Mouse (Mus musculus) A20 (cell line): ENCODE measurements around the gene Inf2.

ENCODE experiments used
- DNase-seq: peaks from one replicate; pipeline ENCODE4 v3.0.0-alpha.2; 2011; ENCODE audit warnings: low read depth, low spot score

Inf2 gene

DNA sequence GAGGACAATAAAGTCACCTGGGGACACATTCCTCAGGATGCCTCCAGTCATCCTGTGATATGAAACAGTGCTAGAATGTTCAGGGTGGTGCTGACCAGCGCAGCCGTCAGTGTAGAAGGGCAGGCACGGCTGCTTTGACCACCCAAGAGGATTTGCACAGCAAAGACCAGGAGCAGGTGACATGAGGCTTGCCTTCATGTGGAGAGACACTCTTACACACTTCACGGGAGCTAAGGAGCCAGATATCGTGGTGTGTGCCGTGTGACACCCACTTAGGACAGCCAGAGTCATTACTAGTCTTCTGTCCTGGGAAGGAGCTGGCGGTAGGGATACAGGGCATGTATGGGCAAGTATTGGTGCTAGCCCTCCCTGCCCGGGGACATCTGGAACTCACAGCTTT, 18.4 kb upstream of the Inf2 start:
- DNase-seq: no peak

DNA sequence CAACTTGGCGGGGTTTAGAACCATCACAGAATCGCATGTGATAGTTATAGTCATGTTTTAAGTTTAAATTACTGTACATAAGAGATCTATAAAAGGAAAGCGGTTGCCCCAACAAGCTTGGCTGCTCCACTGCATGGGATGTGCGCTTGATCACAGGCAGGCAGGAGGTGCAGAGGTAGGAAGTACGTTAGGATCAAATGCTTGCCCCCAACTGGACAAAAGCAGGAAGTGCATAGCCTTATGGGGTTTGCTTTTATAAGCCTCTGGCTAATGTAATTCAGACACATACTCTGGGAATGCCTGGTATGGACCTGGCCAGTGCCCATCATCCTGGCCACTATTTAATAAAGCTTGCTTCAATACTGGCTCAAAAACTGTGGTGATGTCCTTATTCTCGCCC, 17.5 kb upstream of the Inf2 start:
- no peak for DNase-seq

DNA sequence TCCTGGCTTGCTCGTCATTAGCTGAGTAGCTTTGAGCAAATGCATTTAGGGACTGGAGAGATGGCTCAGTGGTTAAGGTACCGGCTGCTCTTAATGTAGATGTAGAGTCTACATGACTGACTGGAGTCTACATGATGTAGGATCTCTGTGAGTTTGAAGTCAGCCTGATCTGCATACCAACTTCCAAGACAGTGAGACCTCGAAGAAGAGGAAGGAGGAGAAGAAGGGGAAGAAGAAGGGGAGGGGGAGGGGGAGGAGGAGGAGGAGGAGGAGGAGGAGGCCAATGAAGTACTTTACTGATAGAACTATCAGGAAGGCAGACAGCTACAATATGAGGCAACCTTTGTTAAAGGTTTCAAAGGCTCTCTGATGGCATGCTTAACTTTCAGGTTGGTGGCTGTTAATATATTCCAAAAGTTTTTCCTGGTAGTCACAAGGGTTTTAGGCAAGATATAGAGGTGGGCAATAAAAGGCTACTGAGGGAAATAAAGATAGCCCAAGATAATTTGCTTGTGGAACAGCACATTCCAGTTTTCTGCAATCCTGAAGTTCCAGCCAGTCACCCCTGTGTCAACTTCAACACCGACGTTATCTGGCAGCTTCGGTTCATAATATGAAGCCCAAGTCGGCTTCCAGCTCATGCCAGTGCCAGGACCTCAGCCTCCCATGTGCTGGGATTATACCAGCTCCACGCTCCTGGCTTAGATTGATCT, 13.2 kb upstream of the Inf2 start:
- DNase-seq: no peak

DNA sequence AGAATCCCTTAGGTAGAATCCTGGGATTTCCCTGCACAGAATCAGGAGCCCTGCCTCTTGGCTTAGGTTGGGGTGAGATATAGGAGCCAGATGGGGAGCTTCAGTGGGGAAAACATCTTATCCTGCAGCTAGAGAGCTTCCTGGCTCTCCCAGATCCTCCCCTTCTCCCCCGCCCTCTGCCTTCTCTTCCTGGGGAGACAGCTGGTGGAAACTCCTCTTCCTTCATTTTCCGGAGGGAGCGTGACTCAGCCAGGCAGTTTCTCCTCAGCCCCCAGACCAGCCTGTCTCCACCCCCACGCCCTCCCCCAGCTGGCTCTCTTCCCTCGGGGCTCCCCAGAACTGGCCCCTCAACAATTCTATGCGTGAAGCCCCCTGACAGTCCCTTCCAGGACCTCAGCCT, 12.2 kb upstream of the Inf2 start:
- no peak for DNase-seq

DNA sequence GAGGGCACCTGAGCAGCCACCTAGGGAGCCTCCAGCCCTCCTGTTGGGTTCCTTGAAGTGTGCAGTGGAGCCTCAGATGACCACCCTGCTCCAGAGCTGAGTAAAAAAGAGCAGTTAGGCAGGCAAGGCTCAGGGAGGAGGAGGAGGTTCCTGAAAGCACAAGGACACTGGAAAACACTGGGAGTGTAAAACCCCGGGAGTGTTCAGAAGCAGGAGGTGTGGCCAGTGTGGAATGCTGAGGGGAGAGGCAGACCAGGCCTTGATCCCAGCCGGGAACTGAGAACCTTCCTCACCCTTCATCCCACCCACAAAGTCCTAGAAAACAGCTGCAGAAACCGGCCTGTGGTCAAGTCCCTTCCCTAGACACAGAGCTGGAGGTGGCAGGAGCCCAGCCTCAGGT, 11.8 kb upstream of the Inf2 start:
- no peak for DNase-seq

DNA sequence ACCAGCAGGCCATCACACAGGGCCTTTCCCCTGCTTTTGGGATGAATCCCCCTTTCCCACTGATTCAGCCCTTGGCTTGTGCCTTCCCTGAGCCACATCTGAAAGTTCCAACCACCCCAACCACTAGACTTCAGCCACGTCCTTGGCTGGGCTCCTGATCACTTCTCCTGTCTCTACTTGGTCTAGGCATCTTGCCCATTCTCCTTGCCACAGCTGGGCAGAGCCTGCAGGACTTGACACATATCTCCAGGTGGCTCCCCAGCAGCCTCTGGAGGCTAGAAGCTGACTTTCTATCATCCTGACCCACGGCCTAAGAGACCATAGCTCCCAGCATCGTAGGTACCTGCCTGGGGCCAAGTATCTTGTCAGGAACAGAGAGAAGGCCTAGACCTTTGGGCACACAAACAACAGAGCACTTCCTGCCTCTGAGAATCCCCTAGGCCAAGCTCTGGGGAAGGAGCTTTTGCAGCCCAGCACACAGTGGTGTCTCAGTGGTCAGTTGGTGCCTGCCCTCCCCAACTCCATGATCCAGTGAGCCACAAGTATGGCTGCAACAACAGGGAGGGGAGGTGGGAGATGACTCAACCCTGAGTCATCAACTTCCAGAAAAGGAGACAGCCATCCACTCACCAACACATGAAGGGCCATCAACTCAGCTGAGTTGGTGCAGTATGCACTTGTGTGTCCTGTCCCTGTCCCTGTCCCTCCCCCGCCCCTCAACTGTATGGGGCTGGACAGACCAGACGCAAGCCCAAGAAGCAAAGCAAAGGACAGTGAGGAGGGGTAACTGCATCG, 10.1 kb upstream of the Inf2 start:
- no peak for DNase-seq

DNA sequence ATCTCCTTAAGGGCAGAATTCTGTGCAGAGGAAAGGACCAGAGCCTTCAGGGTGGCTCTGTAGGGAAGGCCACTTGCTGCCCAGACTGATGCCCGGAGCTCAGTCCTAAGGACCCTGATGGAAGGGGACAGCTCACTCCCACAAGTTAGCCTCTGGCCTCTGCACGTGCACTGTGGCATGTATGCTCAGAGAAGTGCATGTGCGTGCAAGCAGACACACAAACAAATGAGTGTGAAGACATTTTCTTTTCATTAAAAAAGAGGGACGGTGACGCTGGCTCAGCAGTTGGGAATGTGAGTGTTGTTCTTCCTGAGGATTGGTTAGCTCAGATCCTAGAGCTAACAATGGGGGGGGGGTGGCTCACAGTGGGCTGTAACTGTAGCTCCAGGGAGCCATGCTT, 9.2 kb upstream of the Inf2 start:
- no peak for DNase-seq

DNA sequence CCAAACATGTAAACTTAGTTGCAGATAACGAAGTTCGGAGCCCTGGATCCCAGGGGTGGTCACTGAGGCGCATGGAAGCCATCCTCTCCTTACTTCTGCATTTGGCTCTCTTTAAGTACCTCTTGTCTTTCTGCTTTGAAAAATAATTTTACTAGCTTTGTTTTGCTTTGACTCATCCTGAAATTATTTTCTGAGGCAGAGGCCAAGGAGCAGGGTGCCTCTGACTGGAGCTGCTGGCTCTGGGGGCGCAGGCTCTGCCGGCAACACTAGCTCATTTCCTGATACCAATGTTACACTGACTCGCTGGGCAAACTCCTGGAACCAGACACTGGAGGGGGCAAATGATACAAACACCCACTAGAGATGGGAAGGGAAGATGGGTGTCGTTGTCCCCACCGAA, 8.7 kb upstream of the Inf2 start:
- DNase-seq: no peak

DNA sequence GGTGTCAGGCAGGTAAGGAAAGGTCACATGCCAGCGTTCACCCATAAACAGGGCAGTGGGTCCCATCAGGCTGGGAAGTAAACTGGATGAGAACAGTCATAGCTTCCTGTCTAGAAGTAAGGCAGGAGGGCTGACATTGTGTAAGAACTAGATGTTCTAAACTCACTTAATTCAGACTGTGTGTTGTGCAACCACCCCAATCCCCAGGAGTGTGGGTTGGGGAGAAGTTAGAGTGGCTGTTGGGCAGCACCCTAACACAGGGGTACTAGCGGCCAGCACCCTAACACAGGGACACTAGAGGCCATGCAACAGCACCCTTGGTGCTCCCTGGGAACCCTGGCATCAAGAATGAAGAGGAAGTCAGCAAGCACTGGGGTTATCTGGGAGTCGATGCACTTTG, 7.5 kb upstream of the Inf2 start:
- no peak for DNase-seq

DNA sequence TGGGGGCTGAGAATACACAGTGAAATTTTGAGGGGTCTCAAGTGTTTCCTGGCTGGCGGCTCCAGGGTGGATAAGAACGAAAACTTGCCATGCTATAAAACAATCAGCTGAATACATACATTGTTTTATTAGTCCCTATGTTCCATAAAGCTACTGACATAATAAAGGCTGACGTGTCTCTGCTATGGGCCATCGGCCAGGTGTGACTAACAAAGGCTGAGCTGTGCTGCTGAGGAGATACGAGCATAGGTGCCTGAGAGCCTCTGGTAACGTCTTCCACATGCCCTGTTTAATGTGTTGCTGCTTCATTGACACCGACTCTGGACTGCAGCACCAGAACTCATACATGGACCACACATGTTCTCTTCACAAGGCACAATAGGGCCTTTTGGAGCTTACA, 3.6 kb upstream of the Inf2 start:
- no peak for DNase-seq

DNA sequence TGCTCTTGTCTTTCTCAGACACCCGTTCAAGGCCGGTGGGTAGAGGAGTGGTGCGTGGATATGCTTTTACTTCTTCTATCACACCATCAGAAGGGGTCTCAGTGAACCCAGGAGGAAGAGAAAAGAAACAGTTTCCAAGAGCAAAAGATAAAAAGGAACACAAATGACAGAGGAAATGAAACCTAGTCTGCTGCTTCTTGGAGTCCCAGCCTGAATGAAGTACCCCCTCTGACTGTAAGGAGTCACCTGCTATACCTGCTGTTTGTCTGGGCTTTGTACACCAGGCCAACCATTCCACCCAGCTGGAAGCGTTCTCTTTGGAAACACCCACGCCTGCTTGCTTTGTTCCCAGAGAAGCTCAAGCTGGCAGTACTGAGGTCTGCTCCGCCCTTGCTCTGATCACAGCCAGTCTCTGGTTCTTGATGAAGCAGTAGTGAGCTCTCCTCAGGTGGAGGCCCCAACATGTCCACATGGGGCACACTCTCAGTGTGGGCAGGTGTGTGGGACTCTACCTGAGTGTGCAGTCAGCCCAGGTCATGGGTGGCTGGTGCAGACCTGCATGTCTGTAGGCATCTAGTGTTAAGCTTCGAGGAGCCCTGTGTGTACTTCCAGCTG, 2.6 kb upstream of the Inf2 start:
- DNase-seq: peak; percentile 71

DNA sequence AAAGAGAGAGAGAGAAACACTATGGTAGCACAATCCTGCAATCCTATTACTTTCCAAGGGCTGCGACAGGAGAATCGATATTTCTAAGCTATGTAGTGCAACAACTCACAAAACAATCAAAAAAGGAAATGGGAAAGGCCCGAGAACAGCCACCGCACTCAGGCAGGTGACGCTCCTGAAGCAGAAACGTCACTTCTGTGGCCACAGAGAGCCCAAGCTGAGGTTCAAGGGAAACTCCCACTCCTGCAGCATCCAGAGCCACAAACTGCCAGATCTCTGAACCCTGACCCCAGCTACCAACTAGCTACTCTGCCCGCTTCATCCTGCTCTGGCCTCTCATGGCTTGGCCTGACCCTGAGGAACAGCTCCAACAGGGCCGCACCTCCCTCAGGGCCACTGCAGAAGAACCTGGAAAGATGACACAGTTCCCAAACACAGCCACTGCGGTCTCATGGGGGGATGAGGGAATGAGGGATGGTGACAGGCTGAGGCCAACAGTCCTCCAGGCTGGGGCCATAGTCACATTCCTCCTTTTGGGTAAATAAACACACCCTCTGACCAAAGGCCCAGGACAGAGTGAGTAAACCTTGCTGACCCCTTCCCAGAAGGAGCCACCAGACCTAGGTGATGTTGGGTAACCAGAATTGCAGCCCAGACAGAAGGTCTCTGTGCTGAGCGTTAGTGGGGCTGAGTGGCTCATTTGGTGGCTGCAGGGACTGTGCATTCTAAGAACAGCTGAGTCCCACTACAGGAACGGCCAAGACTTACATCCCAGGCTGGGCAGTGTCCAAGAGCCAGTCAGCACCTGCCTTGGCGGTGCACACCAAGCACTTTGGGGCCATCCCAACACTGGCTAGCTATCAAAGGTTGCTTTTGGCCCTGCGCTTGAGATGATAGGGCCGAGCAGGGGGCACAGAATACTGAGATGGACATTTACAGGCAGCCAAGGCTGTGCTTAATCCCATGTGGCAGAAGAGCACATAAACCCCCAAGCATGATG, 1.2 kb upstream of the Inf2 start:
- peak; percentile 61 for DNase-seq

DNA sequence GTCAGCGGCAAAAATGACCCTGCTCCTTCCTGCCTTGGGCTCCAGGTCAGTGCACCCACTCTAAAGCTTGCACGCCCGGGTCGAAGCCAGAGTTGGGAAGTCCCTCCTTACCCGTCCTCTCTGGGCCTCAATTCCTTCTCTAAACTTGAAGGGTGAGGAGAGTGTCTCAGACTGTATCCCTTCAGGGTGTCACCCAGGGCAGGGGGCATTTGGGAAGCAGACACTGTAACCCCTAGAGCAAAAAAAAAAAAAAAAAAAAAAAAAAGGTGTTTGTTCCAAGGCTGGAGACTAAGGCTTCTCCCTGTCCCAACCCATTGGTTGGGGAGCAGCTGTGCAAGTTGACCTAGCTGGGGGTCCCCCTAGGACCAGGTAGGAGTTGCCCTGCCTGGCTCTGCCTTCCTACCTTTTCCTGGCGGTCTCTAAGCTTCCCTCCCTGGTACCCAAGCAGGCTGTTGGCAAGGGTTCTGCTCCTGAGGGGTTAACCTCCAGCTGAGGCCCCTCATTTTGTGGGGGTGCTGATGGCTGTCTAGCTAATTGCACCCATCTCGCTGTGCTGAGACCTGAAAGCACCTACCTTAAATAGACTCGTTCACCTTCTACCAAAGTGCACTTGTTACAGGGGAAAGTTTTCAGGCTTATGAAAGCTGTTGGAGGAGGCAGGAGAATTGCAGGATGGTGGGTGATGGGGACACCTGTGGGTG, 1.1 kb downstream of the Inf2 start:
- no peak for DNase-seq

DNA sequence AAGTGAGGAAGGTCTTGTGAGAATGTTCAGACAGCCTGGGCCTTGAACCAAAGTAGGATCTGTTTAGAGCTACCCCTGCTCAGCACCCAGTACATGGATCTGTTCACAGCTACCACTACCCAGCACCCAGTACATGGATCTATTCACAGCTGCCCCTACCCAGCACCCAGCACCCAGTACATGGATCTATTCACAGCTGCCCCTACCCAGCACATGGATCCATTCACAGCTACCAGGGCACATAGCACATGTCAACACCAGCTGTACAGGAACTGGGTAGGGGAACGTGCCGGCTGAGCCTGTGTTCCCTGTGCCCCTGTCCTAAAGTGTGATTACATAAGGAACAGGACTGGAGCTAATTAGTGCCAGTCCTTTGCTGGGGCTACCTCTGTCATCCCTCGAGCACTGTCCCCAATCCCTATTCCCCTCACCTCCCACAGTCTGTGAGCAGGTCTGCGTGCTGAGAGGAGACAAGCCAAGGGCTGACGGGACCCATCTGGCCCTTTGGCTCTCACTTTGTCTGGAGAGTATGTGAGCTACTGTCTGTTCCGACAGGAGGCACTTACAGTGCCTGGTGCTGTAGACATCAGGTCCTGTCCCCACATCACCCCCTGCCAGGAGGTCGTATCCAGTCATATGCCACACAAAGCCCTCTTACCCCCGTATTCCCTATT, 2.1 kb downstream of the Inf2 start:
- no peak for DNase-seq

DNA sequence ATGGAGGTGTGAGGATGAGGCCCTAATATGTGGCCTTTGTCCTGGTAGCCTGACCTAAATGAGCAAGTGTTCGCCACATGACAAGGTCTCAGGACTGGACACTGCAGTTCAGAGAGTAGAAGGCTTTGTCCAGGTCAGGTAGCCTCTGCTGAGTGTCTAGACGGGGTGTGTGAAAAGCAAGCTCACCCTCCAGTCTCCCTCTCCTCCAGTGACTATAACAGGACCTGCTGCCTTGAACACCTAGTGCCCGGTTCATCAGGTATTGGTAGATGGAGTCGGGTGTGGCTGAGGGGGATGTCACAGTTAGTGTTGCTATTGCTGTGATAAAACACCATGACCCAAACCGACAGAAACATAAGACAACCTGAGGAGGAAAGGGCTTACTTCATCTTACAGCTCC, 2.7 kb downstream of the Inf2 start:
- no peak for DNase-seq

DNA sequence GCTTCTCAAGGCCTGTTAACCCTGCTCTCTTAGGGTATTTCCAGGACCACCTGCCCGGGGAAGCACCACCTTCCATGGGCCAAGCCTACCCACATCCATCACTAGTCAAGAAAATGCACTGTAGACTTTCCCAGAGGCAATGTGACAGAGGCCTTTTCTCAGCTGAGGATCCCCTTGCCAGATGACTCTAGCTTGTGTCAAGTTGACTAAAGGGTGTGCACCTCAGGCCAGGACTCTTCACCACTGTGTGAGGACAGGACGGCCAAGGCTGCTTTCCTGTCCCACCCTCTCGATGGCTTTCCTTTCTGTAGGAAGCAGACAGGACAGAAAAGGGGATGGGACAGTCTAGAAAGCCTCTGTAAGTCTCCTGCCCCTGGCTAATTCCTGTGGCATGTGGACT, 3.1 kb downstream of the Inf2 start:
- no peak for DNase-seq

DNA sequence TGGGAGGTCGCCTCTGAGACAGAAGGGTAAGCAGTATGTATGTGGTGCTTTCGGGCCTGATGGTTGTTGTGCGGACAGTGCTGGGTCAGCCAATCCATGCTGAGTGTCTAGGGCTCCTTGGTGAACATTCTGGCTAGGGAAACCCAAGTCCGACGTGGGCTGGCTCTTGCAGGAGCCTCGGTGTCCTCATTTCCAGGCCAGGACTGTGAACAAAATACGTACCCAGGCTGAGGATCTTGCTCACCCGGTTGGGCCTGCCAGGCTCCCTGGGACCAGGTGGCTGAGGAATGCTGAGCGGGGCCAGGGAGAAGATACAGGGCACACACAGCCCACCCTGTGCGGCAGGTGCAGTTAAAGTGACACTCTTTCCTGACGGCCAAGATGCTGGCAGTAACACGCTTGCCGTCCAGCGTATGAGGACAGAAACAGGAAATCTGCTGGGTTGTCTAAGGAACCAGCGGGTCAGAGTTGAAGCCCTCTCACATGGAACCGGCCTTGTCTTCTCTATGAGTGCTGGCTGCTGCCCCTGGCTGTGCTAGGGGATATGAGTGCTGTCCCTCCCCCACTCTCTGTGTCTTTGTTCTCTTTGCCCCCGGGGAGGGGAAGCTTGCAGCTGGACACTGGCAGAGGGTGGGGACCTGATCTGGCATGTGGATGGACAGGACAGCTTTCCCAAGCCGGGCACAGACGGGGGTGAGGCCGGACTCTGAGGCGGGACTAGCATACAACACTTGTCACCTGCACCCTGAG, 4.6 kb downstream of the Inf2 start:
- no peak for DNase-seq

DNA sequence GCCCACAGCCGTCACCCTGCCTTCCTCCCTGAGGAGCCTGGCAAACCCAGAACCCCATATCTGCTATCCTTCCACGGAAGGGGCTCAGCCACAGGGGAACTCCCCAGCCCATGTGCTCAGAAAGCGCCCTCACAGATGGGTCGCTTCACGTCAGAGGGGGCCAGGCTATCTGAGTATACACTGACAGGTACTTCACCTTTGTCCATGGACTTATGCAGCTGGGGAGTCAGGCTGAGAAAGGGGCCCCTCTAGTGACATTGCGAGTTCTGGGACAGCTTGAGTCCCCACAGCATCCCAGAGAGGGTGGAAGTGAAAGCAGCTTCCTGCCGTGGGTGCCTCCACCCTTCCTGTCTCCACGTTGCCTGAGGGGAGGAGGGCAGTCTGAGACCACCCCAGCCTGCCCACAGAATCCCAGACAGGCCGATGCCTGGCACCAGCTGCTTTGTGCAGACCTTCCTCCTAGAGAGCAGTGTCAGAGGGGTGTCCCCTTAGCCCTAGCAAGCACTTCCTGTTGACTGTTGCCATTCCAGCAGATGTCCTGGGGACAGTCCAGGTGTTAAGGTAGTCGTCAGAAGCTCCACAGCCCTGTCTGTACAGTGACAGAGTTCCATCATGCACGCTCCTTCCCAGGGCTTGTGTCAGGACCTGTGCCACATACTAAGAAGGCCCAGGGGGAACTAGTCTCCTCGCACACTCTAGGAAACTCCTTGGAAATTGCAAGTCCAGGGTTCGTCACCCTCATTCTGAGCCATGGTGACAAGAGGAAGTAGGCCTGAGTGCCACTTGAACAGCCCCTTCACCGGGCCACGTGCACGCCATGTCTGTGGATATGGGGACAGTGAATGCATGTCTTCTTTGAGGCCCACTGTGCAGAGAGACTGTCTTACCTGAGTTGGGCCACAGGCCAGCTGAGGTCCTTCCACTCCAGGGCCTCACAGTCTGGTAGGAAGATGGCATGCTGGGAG, 5.6 kb downstream of the Inf2 start:
- DNase-seq: peak; percentile 87

DNA sequence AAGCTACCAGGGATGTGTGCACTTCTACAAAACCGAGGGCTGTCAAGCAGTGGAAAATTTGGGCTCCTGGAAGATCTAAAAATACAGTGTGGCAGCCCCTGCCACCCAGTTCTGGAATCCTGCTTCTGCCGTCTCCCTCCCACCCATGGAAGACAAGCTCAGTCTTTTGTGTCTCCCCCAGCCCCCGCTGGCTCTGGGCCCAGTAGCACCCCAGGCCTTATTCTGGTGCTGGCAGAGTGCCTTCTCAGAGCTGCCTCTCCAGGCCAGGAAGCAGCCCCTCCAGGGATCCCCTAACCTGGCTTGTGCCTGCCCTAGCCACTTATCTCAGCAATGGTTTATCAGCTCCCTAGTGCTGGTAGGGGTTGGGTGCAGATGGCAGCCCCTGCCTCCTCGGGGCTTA, 6.4 kb downstream of the Inf2 start:
- no peak for DNase-seq
